Mouse (Mus musculus) gastrocnemius, postnatal 36 days (tissue): ENCODE measurements around the gene Osm. TPM values are rescaled to one million over a fixed set of nuclear protein-coding genes. Genes with fewer than 3 reads are reported as not detected.

Experiments used
- DNase-seq, 2 experiments: peaks; one replicate each; pipeline ENCODE4 v3.0.0; 2022
- intact Hi-C: fragments of 180-260 bp; cut with DNase I; formaldehyde crosslinking; loops from one replicate; pipeline ENCODE4 v1.15.1; 2025
- total RNA-seq, 2 experiments: library from RNA; stranded (reverse); gene quantifications; 2 replicates each; pipeline ENCODE4 v1.2.3; 2021

The Osm gene
- total RNA-seq, 2 experiments from 2014 or later = not detected

GRCm38 (mm10) chr11:4236546-4237067 lies 387 bp downstream of the Osm start:
- DNase-seq = no peak
- intact Hi-C loops = no loop called here

- DNase-seq = no peak
- intact Hi-C loops = no loop called here
Measured at GRCm38 (mm10) chr11:4237389-4237912, 1.2 kb downstream of the Osm start.

GRCm38 (mm10) chr11:4238167-4238566 lies 1.9 kb downstream of the Osm start:
- no peak for DNase-seq
- intact Hi-C loops = no loop called here

GRCm38 (mm10) chr11:4239691-4240090 lies 3.5 kb downstream of the Osm start:
- intact Hi-C loops = no loop called here
- no peak for DNase-seq

- no peak for DNase-seq
- intact Hi-C loops = no loop called here
Measured at GRCm38 (mm10) chr11:4240151-4240550, 3.9 kb downstream of the Osm start.

GRCm38 (mm10) chr11:4241180-4241579 lies 5.0 kb downstream of the Osm start:
- intact Hi-C loops = no loop called here
- DNase-seq = no peak

- DNase-seq = no peak
- intact Hi-C loops = no loop called here
Measured at GRCm38 (mm10) chr11:4246126-4246525, 9.9 kb downstream of the Osm start.

- DNase-seq = no peak
- intact Hi-C loops = no loop called here
Measured at GRCm38 (mm10) chr11:4246623-4247022, 10.4 kb downstream of the Osm start.

- intact Hi-C loops = no loop called here
- no peak for DNase-seq
Measured at GRCm38 (mm10) chr11:4247201-4247959, 11.2 kb downstream of the Osm start.

- intact Hi-C loops = no loop called here
- no peak for DNase-seq
Measured at GRCm38 (mm10) chr11:4249151-4249550, 12.9 kb downstream of the Osm start.

GRCm38 (mm10) chr11:4250290-4250689 lies 14.1 kb downstream of the Osm start:
- intact Hi-C loops = no loop called here
- no peak for DNase-seq

GRCm38 (mm10) chr11:4251376-4251775 lies 15.2 kb downstream of the Osm start:
- intact Hi-C loops = no loop called here
- no peak for DNase-seq

GRCm38 (mm10) chr11:4252886-4253285 lies 16.7 kb downstream of the Osm start:
- DNase-seq = no peak
- intact Hi-C loops = no loop called here

GRCm38 (mm10) chr11:4256846-4257607 lies 20.8 kb downstream of the Osm start, which contains the start of gene Lif:
TSS of gene Lif (plus strand) at chr11:4257557.
- intact Hi-C loops = loop anchor here (2.0 kb wide), 1 partner anchor 120 kb away; no protein-coding TSS in a partner anchor
- DNase-seq = no peak

GRCm38 (mm10) chr11:4257756-4258155 lies 21.5 kb downstream of the Osm start:
- intact Hi-C loops = loop anchor here (1.0 to 2.0 kb wide), 2 partner anchors 36 to 121 kb away; no protein-coding TSS in a partner anchor
- no peak for DNase-seq

- peak; percentile 76 to 88 for DNase-seq
- intact Hi-C loops = loop anchor here (1.0 kb wide), 3 partner anchors 37 to 165 kb away; no protein-coding TSS in a partner anchor
Measured at GRCm38 (mm10) chr11:4258657-4259082, 22.4 kb downstream of the Osm start.

- peak in 1 of 2 experiments; percentile 41 for DNase-seq
Measured at GRCm38 (mm10) chr11:4260463-4261187, 24.4 kb downstream of the Osm start.

GRCm38 (mm10) chr11:4261188-4261494 lies 24.9 kb downstream of the Osm start:
- peak in 1 of 2 experiments; percentile 61 for DNase-seq
- intact Hi-C loops = loop anchor here (10.0 kb wide), 1 partner anchor 84 kb away; no protein-coding TSS in a partner anchor

More at GRCm38 (mm10) chr11:4260463-4261187, 24.4 kb downstream of the Osm start:
- intact Hi-C loops = loop anchor here (10.0 kb wide), 1 partner anchor 84 kb away; no protein-coding TSS in a partner anchor

GRCm38 (mm10) chr11:4261969-4262368 lies 25.7 kb downstream of the Osm start:
- no peak for DNase-seq
- intact Hi-C loops = loop anchor here (10.0 kb wide), 1 partner anchor 83 kb away; no protein-coding TSS in a partner anchor

- DNase-seq = no peak
- intact Hi-C loops = loop anchor here (10.0 kb wide), 1 partner anchor 82 kb away; no protein-coding TSS in a partner anchor
Measured at GRCm38 (mm10) chr11:4262847-4263246, 26.6 kb downstream of the Osm start.
